Mouse (Mus musculus) spleen, embryonic (tissue): ENCODE measurements around the gene Ppm1l.

Experiments used
- CTCF ChIA-PET: fragments of 350-600 bp; sonication (Branson Sonifier 250); formaldehyde crosslinking; loops from one replicate; lab custom pipeline; 2022; lab: Charles Lee

The Ppm1l gene

DNA sequence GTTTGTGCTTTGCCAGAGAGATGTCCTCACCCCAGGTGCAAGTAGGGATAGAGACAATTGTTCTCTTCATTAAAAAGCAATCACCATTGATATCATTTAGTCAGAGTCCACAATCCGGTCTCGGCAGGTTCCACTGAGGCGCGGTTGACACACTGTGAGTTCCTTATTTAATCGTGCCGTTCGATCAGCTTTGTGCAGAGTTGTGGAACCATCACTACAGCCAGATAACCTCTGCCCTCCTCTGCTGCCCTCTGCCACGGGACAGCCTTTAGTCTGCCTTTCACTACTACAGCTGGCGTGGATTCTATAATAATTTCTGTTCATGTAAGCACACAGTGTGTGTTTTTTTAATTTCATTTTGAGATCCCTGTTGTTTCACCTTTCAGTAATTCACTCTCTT, 17.2 kb downstream of the Ppm1l start:
- CTCF ChIA-PET, result no interaction called here

DNA sequence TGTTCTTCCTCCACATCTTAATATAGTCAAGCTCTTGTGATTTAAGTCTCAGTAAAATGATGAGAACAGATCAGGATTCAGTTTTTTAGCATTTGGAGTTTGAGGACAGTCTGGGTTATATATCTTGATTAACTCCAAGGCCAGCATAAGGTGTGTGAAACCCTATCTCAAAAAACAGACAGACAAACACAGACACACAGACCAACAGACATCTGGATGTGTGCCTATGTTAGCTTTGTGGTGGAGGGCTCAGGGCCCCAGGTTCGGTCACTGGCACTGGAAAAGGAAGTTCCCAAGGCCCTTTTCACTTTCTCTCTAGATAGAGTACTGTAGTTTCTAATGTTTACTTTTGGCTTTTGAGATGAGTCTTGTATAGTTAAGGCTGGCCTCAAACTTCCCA, 23.8 kb downstream of the Ppm1l start:
- CTCF ChIA-PET, result no interaction called here

DNA sequence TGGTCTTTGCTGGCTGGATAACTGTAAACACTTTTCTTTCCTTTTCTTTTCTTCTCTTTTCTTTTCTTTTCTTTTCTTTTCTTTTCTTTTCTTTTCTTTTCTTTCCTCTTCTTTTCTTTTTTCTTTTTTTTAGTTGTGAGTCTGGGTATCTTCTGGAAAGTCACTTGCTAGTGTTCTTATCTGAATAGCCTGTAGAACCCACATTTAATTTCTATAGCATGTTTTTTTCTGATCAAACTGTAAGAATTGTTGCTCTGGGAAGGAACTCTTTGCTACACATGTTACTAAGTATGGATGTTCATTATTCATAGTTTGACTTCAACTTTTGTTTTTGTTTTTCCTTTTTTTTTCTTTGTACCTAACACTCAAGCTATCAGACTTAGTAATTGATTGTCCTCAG, 24.3 kb downstream of the Ppm1l start:
- CTCF ChIA-PET, result interaction anchor here (0.6 kb wide), 1 partner anchor 74 kb away, joined by 3 read pairs; no protein-coding TSS in a partner anchor

DNA sequence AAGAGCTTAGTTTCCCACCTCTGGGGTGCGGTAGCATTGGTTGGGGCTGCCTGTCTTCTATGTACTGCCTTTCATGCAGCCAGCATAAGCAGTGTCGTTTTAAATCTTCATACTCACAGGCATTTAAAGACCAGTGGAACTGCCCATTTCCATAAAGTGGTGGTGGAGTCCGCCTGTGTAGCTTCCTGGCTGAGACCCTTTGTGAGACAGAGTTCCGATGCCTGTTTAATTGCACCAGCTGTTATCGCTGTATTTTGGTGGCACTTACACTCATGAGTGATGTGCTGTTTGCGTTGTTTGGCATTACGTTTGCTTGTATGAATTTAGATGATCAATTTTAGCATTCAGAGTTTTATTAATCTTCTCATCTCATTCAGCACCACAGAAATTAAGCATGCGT, 24.9 kb downstream of the Ppm1l start:
- CTCF ChIA-PET, result interaction anchor here (0.6 kb wide), 1 partner anchor 73 kb away, joined by 3 read pairs; no protein-coding TSS in a partner anchor

DNA sequence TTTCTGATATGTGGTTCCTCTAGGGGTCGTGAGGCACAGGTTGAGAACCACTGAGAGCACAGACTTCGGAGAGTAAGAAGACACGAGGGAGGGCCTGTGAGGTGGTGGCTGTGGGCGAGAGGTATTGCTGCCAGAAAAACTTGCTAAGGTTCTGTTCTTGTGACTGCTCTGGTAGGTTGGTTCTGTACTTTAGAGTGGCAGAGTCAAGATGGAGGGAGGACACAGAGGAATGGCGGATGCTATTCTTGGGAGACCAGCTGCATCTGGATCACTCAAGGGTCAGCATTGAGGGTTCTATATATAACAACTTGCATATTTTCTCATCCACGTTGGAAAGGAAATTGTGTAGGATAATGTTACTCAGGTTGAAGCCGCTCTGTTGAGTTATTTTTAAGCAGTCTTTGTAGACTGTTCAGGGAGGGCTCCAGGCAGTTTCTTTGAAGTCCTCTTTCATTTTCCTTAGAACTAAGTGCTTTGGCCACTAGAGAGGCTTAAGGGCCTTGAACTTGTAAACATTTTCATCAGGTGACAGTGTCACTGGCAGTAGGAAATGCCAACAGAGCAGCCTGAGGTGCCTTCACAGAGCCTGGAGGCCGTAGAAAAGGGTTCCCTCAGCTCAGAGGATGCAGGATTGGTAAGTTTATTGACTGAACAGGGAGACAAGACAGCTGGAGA, 25.7 kb downstream of the Ppm1l start:
- CTCF ChIA-PET, result no interaction called here

DNA sequence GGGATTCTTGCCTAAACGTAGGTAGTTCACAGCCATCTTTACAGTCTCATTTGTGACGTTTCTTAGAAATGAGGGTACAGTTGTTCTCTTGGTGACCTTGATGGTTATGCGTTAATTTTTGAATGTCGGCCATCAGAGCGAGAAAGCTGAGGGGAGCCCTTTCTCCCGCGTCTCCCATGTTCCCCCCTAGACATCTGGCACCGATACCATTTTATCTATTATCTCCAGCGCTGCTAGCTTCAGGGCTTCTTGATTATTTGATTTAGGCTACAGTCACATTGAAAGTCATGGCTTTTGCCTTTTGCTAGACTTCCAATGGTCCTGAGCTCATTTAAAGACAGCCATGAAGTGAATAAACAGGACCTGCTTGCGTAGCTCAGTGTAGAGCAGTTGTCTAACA, 26.5 kb downstream of the Ppm1l start:
- CTCF ChIA-PET, result no interaction called here

DNA sequence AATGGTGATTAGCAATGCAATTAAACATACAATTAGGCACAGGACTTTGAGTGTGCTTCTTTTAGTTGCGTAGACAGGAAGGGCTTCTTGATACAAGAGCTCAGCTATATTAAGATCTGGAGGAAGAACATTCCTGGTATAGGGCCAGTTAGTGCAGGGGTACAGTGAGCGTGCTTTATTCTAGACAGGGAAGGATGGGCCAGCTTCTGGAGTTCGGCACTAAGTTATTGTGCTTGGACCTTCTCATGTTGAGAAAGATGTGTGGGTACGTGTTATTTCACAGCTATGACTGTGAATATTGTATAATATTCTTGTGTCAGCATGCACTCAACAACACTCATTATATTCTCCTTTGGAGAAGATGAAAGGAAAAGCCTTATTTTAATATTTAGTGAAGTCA, 29.9 kb downstream of the Ppm1l start:
- CTCF ChIA-PET, result no interaction called here

DNA sequence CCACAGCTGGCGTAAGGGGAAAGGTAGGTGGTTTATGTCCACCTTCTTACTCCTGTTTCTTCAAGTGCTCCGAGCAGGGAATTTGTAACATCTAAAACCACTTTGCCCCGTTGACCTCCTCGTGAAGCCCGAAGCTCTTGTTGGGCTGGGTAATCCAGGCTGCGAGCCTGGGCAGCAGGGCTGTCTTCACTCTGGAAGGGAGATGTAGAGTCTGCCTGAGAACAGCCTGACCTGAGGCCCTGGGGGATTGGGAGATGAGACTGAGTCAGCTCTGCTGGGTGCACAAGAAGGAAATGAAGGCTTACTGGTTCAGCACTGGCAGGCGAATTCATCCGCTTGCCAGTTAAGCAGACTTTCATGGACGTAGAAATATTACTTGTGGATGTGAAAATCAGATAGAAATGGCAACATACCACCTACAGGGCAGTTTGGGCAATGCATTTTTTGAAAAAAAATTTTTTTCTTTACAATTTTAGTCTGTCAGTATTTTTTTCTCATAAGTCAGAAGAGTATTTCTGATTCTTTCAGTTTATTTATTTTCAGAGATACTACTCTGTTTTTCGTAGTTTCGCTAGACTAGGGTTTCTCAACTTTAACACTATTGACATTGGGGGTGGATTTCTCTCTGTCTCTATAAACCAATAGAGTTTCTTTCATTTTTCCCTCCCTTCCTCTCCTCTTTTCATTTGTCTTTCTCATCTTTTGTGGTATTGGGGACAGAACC, 31.7 kb downstream of the Ppm1l start:
- CTCF ChIA-PET, result no interaction called here

DNA sequence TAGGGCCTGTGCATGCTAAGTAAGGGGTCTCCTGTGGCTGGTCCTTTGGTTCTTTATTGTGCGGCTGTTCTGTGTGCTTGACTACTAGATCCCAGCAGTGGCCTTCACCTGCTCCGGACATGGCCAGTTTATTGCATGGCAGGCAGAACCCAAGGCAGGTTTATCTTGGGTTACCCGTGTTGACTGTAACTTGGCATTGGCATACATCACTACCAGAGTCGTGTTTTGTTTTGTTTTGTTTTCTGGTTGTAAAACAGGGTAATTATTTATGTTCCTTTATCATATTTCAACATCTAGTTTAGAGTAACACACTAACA, 32.2 kb downstream of the Ppm1l start:
- CTCF ChIA-PET, result no interaction called here

DNA sequence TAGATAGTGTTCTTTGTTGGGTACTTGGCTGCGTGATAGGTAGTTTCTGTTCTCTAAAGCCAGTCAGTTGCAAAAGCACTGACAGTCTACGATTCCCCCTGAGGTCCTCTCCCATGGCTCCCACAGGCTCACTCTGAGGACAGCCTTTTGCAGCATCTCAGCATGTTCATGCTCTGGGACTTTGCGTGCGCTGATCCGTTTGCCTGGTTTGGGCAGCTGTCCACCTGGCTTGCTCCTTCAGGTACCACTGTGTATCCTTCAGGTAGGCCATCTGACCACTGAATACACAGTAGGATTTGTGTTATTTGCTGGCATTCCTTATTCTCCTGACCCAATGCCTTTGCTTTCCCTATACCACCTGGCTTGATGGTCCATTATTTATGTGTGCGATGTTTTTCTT, 33.3 kb downstream of the Ppm1l start:
- CTCF ChIA-PET, result no interaction called here

DNA sequence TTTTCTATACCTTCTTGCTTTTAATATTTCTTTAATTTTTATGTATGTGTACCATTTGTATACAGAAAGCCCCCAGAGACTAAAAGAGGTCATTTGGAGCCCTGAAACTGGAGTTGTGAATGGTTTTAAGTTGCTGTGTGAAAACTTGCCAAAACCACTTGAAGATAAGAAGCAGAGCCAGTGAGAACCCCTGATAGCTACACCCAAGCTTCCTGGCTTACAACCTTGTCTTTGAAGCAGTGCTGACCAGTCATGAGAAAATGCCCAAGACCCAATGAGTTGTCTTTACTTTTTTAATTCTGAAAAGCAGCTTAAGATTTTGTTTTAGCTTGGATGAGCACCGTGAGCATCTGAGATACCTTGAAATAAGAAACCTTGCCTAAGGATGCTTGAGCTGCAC, 35.5 kb downstream of the Ppm1l start:
- CTCF ChIA-PET, result no interaction called here

DNA sequence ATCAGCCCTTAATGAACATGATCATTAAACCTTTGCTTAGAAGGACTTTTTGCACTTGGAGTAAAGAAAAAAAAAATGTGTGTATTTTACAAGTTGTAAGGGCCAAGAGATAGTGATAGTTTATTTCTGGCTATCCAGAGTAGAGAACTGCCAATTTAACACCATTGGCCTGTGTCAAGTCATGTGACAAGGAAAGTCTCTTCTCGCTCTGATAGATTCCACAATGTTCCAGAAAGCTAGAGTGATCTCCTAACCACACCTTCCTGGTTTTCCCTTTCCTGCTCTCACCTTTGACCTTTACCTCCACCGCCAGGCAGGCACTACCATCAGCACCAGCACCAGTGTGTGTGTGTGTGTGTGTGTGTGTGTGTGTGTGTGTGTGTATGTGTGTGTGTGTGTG, 38.0 kb downstream of the Ppm1l start:
- CTCF ChIA-PET, result no interaction called here

DNA sequence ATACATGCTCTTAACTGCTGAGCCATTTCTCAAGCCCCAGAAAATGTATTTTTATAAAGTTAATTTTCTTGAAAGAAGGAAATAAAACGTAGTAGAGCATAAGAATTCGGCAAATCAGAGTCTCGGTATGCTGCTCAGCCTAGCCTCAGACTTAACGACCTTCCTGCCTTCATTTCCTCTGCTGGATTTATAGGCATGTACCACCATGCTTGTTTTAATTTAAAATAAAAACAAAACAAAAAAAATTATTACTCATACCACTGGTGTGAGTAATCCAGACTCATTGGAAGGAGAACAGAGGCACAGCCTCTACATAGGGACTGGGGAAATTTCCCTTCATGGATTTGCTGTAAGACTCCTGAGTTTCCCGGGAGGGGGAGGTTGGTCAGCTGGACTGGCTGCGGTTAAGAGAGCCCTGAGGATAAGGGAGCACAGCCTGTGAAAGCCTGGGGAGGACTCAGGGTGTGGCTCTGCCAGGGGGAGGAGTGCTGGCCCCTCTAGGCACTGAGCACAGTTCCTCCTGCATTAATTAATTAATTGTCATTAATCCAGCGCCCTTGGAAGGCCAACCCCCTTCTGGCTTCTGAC, 39.5 kb downstream of the Ppm1l start:
- CTCF ChIA-PET, result no interaction called here

DNA sequence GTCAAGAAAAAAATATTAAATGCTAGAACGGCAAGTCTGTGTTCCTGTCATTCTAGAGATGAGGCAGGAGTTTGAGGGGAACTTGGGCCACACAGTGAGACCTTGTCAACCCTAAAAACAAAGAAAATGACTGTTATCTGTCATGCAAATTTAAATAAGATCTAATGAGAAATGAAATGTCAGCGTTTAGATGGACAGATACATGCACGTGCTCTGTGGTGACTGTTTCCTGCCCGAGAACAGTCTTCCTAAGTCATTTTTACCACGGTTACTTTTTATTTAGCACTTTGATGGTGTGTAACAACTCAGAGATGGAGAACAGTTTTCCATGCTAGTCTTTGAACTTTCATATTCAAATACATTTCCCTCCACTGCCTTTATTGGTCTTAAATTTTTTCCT, 40.1 kb downstream of the Ppm1l start:
- CTCF ChIA-PET, result no interaction called here

DNA sequence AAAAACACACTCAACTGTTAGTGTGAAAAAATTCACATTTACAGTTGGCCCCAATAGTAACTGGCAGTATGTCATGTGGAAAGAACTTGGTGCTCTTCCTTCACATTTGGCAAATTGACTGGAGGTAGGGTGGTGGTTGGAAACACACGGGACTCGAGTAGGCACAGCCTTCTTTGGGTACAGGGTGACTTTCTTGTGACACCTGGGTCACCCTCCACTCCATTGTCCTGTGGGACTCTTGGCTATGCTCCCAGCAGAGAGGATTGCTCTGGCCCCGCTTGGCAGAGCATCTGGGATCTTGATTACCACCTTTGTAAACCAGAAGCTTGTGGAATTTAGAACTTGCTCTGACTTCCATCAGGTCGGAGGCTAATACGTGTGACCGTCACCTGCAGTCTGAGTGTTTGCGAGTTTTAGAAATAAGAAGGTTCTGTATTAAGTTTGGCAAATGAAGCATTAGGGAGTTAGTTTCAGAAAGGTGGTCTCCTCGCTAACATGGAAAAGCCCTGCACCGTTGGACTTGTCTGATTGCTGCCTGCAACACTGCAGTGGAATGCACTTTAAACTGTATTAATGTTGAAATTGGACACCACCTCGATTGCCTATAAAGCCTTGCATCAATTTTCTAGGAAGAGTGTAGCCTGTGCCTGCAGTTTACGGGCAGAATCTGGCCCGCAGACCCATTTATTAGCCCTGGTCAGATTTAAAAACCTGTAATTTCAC, 41.4 kb downstream of the Ppm1l start:
- CTCF ChIA-PET, result interaction anchor here (0.7 kb wide), 1 partner anchor 733 kb away, joined by 5 read pairs; no protein-coding TSS in a partner anchor

DNA sequence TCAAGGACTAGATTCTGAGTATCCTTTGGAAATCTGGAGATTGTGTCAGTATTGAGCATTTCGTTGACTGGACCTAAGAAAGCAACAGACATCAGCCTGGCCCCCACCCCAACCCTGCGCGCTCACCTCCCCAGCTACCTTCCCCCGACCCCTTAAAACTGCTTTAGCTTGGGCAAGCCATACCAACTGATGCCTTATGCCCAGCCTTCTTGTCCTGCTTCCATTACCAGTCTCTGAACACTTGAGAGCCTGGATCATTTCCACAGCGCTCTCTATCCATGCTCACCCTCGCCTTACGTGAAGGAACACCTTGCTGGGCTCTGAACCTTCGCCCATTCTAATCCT, 41.9 kb downstream of the Ppm1l start:
- CTCF ChIA-PET, result interaction anchor here (0.5 kb wide), 1 partner anchor 44 kb away, joined by 3 read pairs; no protein-coding TSS in a partner anchor

DNA sequence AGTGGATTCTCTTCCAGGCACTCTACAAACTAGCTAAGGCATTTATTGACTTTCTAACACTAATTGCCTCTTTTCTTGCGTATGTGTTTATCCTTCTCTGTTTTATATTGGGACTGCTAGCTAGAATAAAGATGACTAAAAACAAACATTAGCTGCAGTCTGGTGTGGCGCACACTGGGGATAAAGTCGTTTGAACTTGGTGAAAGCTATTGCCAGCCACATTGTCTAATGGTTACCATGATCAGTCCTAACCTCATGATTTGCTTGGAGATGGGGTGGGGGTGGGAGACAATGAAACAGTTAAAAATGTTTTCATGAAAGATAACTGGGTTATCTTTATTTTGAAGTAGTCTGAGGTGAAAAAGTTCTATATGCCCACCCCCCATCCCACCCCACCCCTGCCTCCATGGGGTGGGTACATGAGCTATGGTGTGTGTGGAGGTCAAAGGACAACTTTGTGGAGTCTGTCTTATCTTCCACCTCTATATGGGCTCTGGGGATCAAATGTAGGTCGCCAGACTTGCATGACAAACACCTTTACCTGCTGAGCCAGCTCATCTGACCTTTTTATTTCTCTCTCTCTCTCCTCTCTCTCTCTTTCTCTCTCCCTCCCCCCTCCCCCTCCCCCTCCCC, 43.7 kb downstream of the Ppm1l start:
- CTCF ChIA-PET, result interaction anchor here (0.6 kb wide), 1 partner anchor 130 kb away, joined by 9 read pairs; no protein-coding TSS in a partner anchor

DNA sequence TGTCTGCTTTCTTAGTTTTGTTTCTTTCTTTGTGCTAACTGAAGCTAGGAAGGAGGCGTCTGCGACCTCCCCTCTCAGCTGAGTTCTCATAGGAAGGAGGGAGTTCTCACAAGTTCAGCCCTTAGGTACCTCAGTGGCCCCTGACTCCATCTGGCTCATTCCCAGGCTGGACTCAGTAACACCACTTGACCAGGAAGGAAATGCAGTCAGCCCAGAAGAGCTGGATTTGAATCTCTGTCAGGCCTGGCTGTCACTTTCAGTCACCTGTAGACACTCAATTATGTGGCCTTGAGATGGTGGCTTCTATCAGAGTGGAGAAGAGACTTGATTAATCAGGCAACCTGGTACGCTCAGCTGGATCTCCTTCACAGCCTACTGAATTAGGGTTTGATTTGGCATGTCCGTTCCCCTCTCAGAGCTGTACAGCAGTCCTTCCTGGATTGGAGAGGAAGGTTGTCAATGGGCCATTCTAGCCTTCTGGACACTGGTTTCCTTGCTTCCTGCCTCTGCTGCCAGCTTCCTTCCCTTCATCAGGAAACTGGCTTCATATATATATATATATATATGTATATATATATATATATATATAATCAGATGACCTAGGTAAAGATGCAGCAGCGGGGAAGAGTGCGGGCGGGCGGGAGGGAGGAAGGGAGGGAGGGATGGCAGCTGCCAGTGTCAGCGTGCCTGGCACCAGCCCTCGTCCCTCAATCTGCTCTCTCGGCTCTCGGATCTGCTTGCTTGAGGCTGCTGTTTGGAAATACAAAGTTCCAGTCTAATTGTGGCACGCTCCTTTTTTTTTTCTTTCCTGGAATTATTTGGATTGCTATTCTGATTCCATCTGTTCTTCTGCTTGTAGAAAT, 45.1 kb downstream of the Ppm1l start:
- CTCF ChIA-PET, result no interaction called here

DNA sequence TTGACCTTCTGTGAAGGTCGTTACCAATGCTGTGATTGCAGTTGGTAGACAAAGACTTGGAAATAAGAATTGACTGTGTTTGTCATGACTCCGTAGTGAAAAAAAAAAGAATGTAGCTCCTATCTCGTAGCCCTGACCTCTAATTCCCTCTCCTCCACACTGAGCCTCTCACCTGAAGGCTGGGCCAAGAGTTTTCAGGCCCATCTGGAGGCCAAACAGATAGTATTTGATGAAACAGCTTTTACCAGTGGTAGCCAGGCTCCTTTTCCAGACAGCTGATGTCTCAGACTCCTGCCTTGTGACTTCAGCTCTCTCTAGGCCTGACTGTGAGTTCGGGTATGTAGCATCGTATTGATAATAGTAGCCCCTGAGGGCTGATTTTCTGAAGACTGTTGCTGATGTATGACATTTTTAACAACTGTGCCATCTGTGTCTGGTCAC, 45.7 kb downstream of the Ppm1l start:
- CTCF ChIA-PET, result no interaction called here

DNA sequence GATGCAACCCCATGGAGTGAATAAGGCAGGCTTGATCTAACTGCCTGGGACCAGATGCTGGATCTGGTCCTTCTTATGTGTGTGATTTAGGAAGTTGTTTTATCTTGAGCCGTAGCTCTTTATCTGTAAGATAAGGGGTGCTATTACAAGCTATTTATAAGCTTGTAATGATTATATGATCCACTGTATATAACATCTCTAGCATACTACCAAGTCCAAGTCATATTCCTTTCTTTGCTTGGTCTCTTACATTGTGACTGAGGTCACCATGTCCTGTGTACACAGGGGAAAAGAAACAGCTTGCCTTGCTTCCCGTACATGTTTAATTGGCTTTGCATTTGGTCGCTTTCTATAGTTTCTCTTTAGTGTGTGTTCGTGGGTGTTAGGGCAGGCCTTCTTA, 46.2 kb downstream of the Ppm1l start:
- CTCF ChIA-PET, result no interaction called here

DNA sequence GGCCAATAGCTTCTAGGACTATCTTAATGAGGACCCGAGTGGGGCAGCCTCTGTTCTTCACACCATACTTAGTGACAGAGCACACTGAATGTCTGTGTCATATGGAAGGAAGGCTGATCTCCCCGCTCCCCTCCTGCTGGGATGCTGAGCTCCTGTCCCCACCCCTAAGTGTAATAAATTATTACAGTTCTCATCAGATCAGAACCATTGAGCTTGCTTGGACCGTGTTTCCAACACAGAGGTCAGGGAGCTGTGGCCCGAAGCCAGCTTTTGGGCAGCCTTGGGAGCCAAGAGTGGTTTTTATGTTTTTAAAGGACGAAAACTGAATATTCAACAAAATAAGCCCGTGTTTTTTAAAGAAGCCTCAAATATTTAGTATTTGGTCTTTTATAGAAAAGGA, 47.5 kb downstream of the Ppm1l start:
- CTCF ChIA-PET, result interaction anchor here (1.2 kb wide), 1 partner anchor 9 kb away, joined by 3 read pairs; no protein-coding TSS in a partner anchor
